Mouse (Mus musculus) myocyte (in vitro differentiated cells): ENCODE measurements around the gene Pde8a. TPM values are rescaled to one million over a fixed set of nuclear protein-coding genes. Genes with fewer than 3 reads are reported as not detected.

Source experiments
- H3K27me3 ChIP-seq: one replicate; pipeline ENCODE4 v1.6.1; 2011; ENCODE audit not compliant: control insufficient read depth, insufficient read depth, insufficient read length
- H3K36me3 ChIP-seq: one replicate; pipeline ENCODE4 v1.6.1; 2011; ENCODE audit not compliant: control insufficient read depth, insufficient read depth
- H3K4me2 ChIP-seq: one replicate; pipeline ENCODE4 v1.6.1; 2011; ENCODE audit warnings: low read depth, control low read depth
- H3K4me3 ChIP-seq: one replicate; pipeline ENCODE4 v1.5.1; 2011; ENCODE audit warnings: mild to moderate bottlenecking, control low read depth, moderate library complexity
- H3K79me2 ChIP-seq: one replicate; pipeline ENCODE4 v1.6.1; 2011; ENCODE audit not compliant: control insufficient read depth, insufficient read depth
- H3ac ChIP-seq: one replicate; pipeline ENCODE4 v1.6.1; 2011; ENCODE audit not compliant: control insufficient read depth, insufficient read length
- CEBPB ChIP-seq: IDR thresholded peaks from 2 replicates; pipeline ENCODE4 v1.6.1; 2011; ENCODE audit warnings: mild to moderate bottlenecking, moderate library complexity; ENCODE audit not compliant: poor library complexity, insufficient read depth, severe bottlenecking
- E2F4 ChIP-seq: IDR thresholded peaks from one replicate; pipeline ENCODE4 v1.6.1; 2011; ENCODE audit warnings: mild to moderate bottlenecking, control low read depth, moderate library complexity; ENCODE audit not compliant: insufficient read depth
- MAX ChIP-seq: IDR thresholded peaks from one replicate; pipeline ENCODE4 v1.6.1; 2011; ENCODE audit warnings: low read depth, mild to moderate bottlenecking, control low read depth
- MYOD1 ChIP-seq, 3 experiments: IDR thresholded peaks; one replicate each; pipeline ENCODE4 v1.6.1; 2011; ENCODE audit warnings: control low read depth in 2 of 3, low read depth in 2 of 3, mild to moderate bottlenecking in 2 of 3, moderate library complexity in 1 of 3; ENCODE audit not compliant: insufficient read length in 2 of 3, control insufficient read depth in 1 of 3
- MYOG ChIP-seq, 3 experiments: IDR thresholded peaks; one replicate each; pipeline ENCODE4 v1.6.1; 2011; ENCODE audit warnings: control low read depth in 2 of 3, low read depth in 2 of 3, mild to moderate bottlenecking in 2 of 3; ENCODE audit not compliant: insufficient read length in 2 of 3, control insufficient read depth in 1 of 3, insufficient read depth in 1 of 3
- POLR2A ChIP-seq: IDR thresholded peaks from one replicate; pipeline ENCODE4 v1.6.1; 2011; ENCODE audit warnings: low read depth, mild to moderate bottlenecking, control low read depth, moderate library complexity; ENCODE audit not compliant: insufficient read length
- POLR2AphosphoS2 ChIP-seq: IDR thresholded peaks from one replicate; pipeline ENCODE4 v1.6.1; 2011; ENCODE audit warnings: low read depth, control low read depth; ENCODE audit not compliant: insufficient read length
- REST ChIP-seq: IDR thresholded peaks from one replicate; pipeline ENCODE4 v1.6.1; 2011; ENCODE audit warnings: mild to moderate bottlenecking, control low read depth, moderate library complexity; ENCODE audit not compliant: insufficient read depth, insufficient read length
- SRF ChIP-seq: IDR thresholded peaks from one replicate; pipeline ENCODE4 v1.6.1; 2011; ENCODE audit warnings: low read depth; ENCODE audit not compliant: control insufficient read depth, insufficient read length
- TCF12 ChIP-seq: IDR thresholded peaks from one replicate; pipeline ENCODE4 v1.6.1; 2011; ENCODE audit warnings: mild to moderate bottlenecking, control low read depth; ENCODE audit not compliant: poor library complexity, insufficient read depth, severe bottlenecking
- TCF3 ChIP-seq: IDR thresholded peaks from one replicate; pipeline ENCODE4 v1.6.1; 2011; ENCODE audit warnings: low read depth, control low read depth; ENCODE audit not compliant: insufficient read length
- USF1 ChIP-seq: IDR thresholded peaks from one replicate; pipeline ENCODE4 v1.6.1; 2011; ENCODE audit warnings: low read depth, mild to moderate bottlenecking, control low read depth, moderate library complexity
- polyA plus RNA-seq: library from polyadenylated mRNA; unstranded; fragments of >200 nt; fragmentation: generic; extraction: Trizol; gene quantifications from one replicate; pipeline ENCODE4 v1.2.1, GENCODE M21; 2012; ENCODE audit warnings: missing spikeins

Gene Pde8a
- polyA plus RNA-seq, 1 experiment = 3.5 TPM

- H3K4me2 ChIP-seq = no peak overlapping the region
- peaks cover 15% of the 10 kb centered on the region for H3K79me2 ChIP-seq
- no peak overlapping the region for H3K4me3 ChIP-seq
- TF ChIP-seq MAX (no peak), MYOG (IDR thresholded peaks at IDR 0.05; ENCODE audit: control insufficient read depth in 1 of 3, insufficient read depth in 1 of 3, insufficient read length in 2 of 3, low read depth in 2 of 3) (peak; percentile 14 to 88 (median 24)), MYOD1 (IDR thresholded peaks at IDR 0.05; ENCODE audit: control insufficient read depth in 1 of 3, insufficient read length in 2 of 3, low read depth in 2 of 3) (peak in 2 of 3 experiments; percentile 76 to 81), CEBPB (no peak), E2F4 (no peak), POLR2A (peak; percentile 32), TCF12 (no peak)
- H3ac ChIP-seq = no peak overlapping the region
- peaks cover 31% of the 10 kb centered on the region for H3K36me3 ChIP-seq
- H3K27me3 ChIP-seq = no peaks in the 10 kb centered on the region
These were observed 122.5 kb downstream of the Pde8a start for GRCm38 (mm10) chr7:81335705-81336431.

DNA sequence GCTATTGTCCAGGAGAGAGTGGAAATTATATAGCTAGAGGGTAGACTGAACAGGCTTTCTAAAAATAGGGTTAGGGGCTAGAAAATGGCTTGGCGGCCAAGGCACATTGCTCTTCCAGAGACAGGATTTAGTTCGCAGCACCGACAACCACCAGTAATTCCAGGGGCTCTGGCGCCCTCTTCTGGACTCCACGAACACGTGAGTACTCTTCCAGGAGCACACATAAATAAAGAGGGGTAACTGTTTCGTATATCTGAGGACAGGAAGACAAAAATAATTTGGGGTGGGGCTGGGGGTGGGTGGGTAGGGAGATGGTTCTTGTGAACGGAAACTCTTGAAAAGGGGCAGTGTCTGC is 123.0 kb downstream of the Pde8a start:
- Histone ChIP-seq H3K79me2 (peaks cover 17% of the 10 kb centered on the region), H3K36me3 (peaks cover 37% of the 10 kb centered on the region), H3K27me3 (no peaks in the 10 kb centered on the region), H3K4me3 (no peak overlapping the region), H3ac (no peak overlapping the region), H3K4me2 (no peak overlapping the region)
- TF ChIP-seq MYOD1 (IDR thresholded peaks at IDR 0.05; ENCODE audit: control insufficient read depth in 1 of 3, insufficient read length in 2 of 3, low read depth in 2 of 3) (no peak), SRF (no peak), CEBPB (no peak), REST (no peak), MAX (no peak), USF1 (no peak), MYOG (IDR thresholded peaks at IDR 0.05; ENCODE audit: control insufficient read depth in 1 of 3, insufficient read depth in 1 of 3, insufficient read length in 2 of 3, low read depth in 2 of 3) (no peak), TCF12 (no peak), E2F4 (no peak), POLR2AphosphoS2 (no peak), POLR2A (no peak), TCF3 (no peak)

- H3K79me2 ChIP-seq = peaks cover 30% of the 10 kb centered on the region
- no peak overlapping the region for H3K4me2 ChIP-seq
- H3K4me3 ChIP-seq = no peak overlapping the region
These were observed 124.6 kb downstream of the Pde8a start for GRCm38 (mm10) chr7:81337785-81338521.

DNA sequence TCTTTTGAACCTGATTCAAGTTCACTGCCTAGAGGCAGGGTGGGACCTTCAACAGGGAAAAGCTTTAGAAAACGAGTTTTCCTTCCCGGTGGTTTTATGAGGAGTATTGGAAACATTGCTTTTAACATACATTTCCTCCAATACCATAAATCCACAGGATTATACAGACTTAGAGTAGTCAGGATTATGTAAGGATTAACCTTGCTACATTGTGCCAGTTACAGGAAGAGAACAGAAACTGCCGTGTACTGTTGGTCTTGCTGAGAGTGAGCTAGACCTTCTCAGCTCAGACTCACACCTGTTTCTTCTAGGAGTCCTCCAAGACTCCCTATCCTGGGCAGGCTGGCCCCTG is 125.1 kb downstream of the Pde8a start:
- Histone ChIP-seq H3ac (no peak overlapping the region), H3K36me3 (peaks cover 53% of the 10 kb centered on the region), H3K27me3 (no peaks in the 10 kb centered on the region), H3K4me2 (no peak overlapping the region), H3K79me2 (peaks cover 35% of the 10 kb centered on the region), H3K4me3 (no peak overlapping the region)
- TF ChIP-seq SRF (no peak), MYOD1 (IDR thresholded peaks at IDR 0.05; ENCODE audit: control insufficient read depth in 1 of 3, insufficient read length in 2 of 3, low read depth in 2 of 3) (no peak), MAX (no peak), POLR2AphosphoS2 (no peak), REST (no peak), E2F4 (no peak), TCF12 (no peak), USF1 (no peak), MYOG (IDR thresholded peaks at IDR 0.05; ENCODE audit: control insufficient read depth in 1 of 3, insufficient read depth in 1 of 3, insufficient read length in 2 of 3, low read depth in 2 of 3) (no peak), CEBPB (no peak), POLR2A (no peak), TCF3 (no peak)

More at GRCm38 (mm10) chr7:81337785-81338521, 124.6 kb downstream of the Pde8a start:
- peak; percentile 38 for TF ChIP-seq POLR2A
- peak; percentile 79 for TF ChIP-seq POLR2AphosphoS2
- no peak for TF ChIP-seq TCF3
- Histone ChIP-seq H3ac (no peak overlapping the region), H3K27me3 (no peaks in the 10 kb centered on the region), H3K36me3 (peaks cover 51% of the 10 kb centered on the region)

DNA sequence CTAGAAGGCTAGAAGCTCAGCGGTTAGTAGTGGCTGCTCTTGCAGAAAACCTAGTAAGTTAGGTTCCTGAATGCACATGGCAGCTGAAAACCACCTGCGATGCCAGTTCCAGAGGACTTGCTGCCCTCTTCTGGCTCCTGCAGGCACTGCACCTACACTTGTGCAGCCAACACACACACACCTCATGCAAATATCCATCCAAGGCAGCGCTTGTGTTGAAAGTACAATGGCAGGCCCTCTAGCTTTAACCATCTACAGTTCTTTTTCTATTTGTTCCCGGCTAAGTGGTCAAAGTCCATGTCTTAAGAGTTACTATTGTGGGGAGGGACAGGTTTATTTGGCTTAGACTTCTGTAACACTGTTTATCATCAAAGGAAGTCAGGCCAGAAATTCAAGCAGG is 126.4 kb downstream of the Pde8a start:
- no peak overlapping the region for H3K4me3 ChIP-seq
- no peaks in the 10 kb centered on the region for H3K27me3 ChIP-seq
- H3K79me2 ChIP-seq = peaks cover 48% of the 10 kb centered on the region
- H3ac ChIP-seq = no peak overlapping the region
- TF ChIP-seq CEBPB = no peak
- no peak for TF ChIP-seq MYOD1 (IDR thresholded peaks at IDR 0.05; ENCODE audit: control insufficient read depth in 1 of 3, insufficient read length in 2 of 3, low read depth in 2 of 3)
- no peak for TF ChIP-seq E2F4
- no peak for TF ChIP-seq TCF12
- TF ChIP-seq POLR2A = peak; percentile 31
- TF ChIP-seq POLR2AphosphoS2 = peak; percentile 74
- no peak overlapping the region for H3K4me2 ChIP-seq
- peaks cover 49% of the 10 kb centered on the region for H3K36me3 ChIP-seq
